Mouse (Mus musculus): ENCODE results near the gene Asgr1.
"Not testable (repeated sequence)": the region's sequence is repeated elsewhere in the genome, so short reads cannot be mapped to it uniquely, and the experiment has no call there.

The Asgr1 gene

GRCm38 (mm10) chr11:70053898-70054570 is at the start of gene Asgr1:
Asgr1 (plus strand) TSS chr11:70054085.
- no peak for DNase-seq (ENCODE audit: low spot score in 2 of 2)

DNA sequence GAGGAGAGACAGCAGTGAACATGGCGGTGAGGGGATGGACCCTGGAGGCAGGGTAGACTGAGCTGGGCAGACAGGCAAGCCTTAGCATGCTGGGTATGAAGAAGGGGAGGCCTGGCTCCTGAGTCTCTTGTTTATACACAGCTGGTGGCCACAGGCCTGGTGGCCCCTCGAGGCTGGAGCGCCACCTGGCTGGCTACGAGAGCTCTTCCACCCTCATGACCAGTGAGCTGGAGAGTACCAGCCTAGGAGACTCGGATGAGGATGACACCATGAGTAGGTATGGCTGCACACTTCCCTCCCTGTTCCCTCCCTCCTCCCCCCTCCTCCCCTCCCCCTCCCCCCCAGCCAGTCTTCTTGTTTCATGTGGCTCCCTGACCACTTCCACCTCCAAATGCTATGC is 48.4 kb upstream of the Asgr1 start:
- no peak for DNase-seq (ENCODE audit: low spot score in 2 of 2)

DNA sequence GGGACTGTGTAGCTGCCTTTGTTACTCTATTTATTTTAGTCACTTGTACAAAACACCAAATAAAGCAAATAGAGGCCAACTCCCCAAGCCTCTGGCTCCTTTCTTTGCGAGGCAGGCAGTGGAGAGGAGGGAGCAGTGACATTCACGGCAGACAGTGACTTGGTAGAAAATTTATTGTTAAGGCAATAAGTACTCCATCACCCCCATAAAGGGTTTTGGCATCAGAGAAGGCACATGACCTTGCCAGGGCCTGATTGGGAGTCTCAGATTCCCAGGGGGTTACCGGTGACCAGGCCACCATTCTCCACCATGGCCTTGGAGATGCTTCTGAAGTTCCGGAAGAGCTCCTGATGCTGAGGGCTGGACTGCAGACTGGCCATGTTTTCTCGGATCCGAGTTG is 43.9 kb upstream of the Asgr1 start:
- no peak for DNase-seq (ENCODE audit: low spot score in 2 of 2)

DNA sequence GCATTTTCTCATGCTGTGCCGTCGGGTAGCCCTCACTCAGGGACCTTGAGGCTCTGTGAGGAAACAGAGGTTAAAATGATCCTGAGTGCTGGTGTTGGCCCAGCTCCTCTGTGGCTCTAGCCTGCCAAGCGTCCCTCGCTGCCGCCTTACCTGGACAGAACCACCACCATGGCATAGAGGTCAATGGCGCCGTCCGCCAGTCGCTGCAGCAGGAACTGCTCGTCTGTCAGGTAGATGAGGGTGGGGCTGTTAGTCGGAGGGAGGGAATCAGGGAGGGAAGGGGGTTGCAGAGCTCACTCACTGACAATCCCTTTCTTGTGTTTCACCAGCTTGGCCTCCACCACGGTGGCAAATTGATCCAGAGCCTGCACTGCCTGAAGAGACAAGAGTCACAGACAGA is 43.3 kb upstream of the Asgr1 start:
- DNase-seq (ENCODE audit: low spot score in 2 of 2) = no peak

- no peak for DNase-seq (ENCODE audit: low spot score in 2 of 2)
Measured at GRCm38 (mm10) chr11:70010961-70011360, 42.9 kb upstream of the Asgr1 start.

- DNase-seq (ENCODE audit: low spot score in 2 of 2) = no peak
Measured at GRCm38 (mm10) chr11:70012931-70013330, 41.0 kb upstream of the Asgr1 start.

GRCm38 (mm10) chr11:70013408-70013807 is 40.5 kb upstream of the Asgr1 start:
- no peak for DNase-seq (ENCODE audit: low spot score in 2 of 2)

DNA sequence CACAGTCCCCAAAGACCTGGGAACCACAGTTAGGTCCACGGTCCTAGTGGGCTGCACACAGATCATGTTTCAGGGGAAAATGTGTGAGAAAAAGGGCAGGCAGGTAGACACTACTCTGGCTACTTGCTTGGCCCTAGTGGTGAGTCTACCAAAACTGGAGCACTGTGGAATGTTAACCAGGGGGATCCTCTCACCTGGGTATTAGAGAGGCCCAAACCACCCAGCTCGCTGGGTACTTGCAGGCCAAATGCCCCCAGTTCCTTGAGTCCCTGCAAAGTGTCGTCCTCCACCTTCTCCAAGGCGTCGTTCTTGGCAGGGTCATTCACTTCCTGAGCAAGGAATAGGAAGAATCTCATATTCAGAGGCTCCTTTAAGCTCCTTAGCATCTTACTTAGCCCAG is 39.8 kb upstream of the Asgr1 start:
- DNase-seq (ENCODE audit: low spot score in 2 of 2) = no peak

DNA sequence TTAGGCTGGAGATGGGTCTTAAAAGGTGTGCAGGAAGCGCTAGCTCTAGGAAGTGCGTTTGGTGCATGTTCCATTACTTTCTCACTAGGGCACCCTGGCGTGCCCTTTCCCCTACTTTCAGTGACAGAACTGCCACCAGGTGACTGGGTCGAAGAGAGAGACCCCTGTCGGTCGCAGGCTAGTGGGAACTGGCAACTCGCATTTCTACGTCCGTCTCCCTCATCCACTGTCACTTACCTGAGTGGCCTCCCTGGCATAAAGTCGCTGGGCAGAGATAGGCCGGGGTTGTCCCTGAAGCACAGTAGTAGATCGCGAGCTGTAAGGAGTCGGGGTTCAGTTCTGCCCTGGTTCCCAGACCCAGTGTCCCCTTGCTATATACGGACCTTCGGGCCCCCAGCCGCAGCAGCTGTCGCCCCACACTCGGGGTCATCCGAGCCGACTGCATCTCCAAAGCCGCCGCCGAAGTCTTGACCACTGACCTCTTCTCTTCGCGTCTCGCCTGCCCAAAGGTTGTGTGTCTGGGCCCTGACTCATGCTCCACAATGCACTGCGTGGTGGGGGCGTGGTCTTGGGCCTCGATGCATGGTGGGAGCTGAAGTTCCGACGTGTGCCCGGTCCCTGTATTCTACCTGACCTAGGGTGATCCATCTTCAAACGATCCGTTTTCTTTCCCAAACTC is 38.9 kb upstream of the Asgr1 start, which contains the start of gene Acadvl:
Gene Acadvl, minus strand, starts transcription at position 532 of the 679 bp plus-strand sequence.
- peak; percentile 74 to 81 for DNase-seq (ENCODE audit: low spot score in 2 of 2)

DNA sequence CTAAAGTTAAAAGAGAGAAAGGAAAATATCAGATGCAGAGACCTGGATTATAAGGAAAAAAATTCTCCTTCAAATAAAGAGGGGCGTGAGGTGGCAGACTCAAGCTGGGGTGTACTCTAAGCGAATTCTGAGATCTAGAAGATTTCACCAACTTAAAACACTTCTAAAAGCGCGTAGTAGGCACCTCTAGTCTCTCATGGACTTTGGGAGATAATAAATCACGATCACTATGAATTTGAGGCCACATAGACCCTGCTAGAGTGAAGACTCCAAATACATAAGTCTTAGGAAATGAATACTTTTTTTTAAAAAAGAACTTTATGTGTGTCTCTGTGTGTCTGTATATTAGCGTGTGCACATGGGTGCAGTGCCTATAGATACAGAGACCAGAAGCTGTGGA is 38.2 kb upstream of the Asgr1 start:
- no peak for DNase-seq (ENCODE audit: low spot score in 2 of 2)

- DNase-seq (ENCODE audit: low spot score in 2 of 2) = not testable (repeated sequence)
Measured at GRCm38 (mm10) chr11:70016177-70016576, 37.7 kb upstream of the Asgr1 start.

DNA sequence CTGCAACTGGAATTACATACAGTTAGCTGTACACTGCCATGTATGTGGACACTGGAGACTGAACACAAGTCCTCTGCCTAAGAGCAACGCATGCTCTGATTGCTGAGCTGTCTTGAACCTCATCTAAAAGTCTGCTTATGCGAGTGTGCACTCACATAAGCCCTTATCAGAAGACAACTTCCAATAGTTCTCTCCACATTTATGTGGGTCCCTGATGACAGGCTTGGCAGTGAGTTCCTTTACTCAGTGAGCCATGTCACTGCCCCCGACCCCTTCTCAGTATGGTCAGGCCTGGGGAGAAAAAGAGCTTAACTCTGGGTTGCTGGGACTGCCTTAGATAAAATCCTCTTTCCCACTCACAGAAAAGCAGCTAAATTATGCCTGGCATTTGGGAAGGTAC is 37.2 kb upstream of the Asgr1 start, which contains the start of gene Dlg4:
Gene Dlg4, plus strand, starts transcription at position 274 of the 400 bp plus-strand sequence.
- DNase-seq (ENCODE audit: low spot score in 2 of 2) = no peak

- no peak for DNase-seq (ENCODE audit: low spot score in 2 of 2)
Measured at GRCm38 (mm10) chr11:70017199-70017767, 36.6 kb upstream of the Asgr1 start.

- DNase-seq (ENCODE audit: low spot score in 2 of 2) = peak in 1 of 2 experiments; percentile 65
Measured at GRCm38 (mm10) chr11:70018131-70018990, 35.5 kb upstream of the Asgr1 start.

GRCm38 (mm10) chr11:70019495-70020021 is 34.3 kb upstream of the Asgr1 start:
- no peak for DNase-seq (ENCODE audit: low spot score in 2 of 2)

GRCm38 (mm10) chr11:70020022-70020631 is 33.8 kb upstream of the Asgr1 start:
- no peak for DNase-seq (ENCODE audit: low spot score in 2 of 2)

- peak in 1 of 2 experiments; percentile 78 for DNase-seq (ENCODE audit: low spot score in 2 of 2)
Measured at GRCm38 (mm10) chr11:70020731-70021263, 33.1 kb upstream of the Asgr1 start.

DNA sequence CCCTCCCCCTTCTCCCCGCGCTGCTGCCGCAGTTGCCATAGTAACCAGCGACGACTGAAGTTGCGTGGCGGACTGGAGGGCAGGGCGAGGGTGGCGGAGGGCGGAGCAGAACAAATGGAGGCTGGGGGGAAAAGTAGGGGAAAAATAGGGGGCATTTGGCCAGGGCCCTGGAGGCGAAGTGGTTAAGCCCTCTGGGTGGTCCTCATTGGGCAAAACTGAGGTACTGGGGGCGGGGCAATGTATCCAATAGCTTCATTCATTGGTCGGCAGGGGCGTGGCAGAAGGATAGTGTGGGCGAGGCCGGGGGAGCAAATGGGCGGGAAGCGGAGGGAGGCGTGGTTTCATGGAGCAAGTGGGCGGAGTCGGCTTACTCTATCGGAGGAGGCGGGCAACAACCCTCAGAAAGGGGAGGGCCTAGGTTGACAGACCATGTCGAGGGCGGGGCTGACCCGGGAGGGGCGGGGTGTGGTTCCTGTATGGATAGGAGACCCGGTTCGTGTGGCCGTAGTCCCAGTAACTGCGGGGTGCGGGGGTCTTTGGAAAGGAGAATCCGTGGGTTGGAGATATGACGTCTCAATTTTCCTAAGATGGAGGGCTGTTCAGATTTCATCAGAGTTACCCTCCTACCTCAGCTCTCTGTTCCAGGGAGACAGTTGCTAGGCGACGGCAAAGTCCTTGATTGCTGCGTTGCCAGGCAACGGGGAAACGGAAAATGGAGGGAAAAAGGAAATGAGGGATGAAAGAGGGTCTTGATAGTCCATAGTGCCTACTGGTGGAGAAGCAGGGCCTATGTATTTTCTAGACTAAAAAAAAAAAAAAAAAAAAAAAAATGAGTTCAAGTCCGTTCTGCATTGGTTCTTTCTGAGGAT is 32.4 kb upstream of the Asgr1 start:
- DNase-seq (ENCODE audit: low spot score in 2 of 2) = peak; percentile 97 to 98

DNA sequence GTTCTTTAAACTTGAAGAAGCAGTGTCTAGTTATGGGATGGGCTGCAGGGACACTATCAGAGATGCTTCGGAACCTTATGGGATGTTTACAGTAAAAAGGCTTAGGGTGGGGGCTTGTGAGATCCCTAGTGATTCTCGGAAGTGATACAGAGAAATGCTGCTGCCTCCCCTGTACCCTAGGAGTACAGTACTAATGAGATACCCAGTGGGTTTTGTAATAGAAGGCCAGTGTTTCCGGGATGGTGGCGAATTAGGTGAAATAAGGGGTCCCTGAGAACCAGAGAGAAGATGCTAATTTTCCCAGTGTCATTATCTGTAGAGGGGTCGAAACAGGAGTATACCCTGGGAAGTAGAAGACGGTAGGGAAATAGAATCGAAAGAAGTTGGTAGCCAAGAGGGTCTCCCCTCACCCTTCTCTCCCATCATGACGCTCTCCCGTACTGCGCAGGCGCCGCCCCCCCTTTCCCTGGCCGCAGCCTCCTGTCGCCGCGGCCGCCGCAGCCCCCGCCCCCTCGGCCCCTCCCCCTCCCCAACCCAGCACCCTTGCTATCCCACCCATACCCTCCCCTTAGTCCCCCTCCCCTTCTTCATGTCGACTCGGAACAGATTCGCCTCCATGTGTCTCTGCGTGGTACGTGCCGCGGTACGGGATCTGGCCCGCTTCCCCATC is 30.3 kb upstream of the Asgr1 start:
- no peak for DNase-seq (ENCODE audit: low spot score in 2 of 2)

DNA sequence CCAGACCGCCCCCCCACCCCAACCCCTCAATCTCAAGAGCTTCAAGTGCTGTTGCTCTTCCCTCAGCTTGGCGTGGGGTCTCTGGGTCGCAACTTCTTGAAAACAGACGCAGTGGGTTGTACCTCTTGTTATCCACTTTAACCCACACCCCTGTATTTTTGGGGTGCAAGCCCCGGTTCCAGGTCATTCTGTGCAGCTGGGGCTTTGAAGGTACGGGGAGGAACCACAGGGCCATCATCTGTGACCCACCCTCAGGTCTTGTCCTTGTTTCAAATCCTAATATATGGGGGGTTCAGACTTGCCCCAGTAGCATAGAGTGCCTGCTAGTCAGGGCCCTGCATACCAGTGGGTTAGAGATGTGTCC is 29.8 kb upstream of the Asgr1 start:
- DNase-seq (ENCODE audit: low spot score in 2 of 2) = no peak

Data from frontal cortex, postnatal 14 days (tissue).